Mouse (Mus musculus) E14TG2a.4 (cell line): ENCODE results near the gene Ldlrap1.

Experiments
- H3K27me3 ChIP-seq: 2 replicates; pipeline ENCODE4 v1.6.1; 2014; ENCODE audit warnings: low read length, control low read depth; ENCODE audit not compliant: insufficient read depth
- H3K36me3 ChIP-seq: 2 replicates; pipeline ENCODE4 v1.6.1; 2014; ENCODE audit warnings: low read length, control low read depth; ENCODE audit not compliant: insufficient read depth
- H3K4me1 ChIP-seq: replicated peaks from 2 replicates; pipeline ENCODE4 v1.6.1; 2014; ENCODE audit warnings: low read depth, low read length, control low read depth
- H3K4me3 ChIP-seq: replicated peaks from 2 replicates; pipeline ENCODE4 v1.5.1; 2014; ENCODE audit warnings: mild to moderate bottlenecking, low read length
- H3K9me3 ChIP-seq: 2 replicates; pipeline ENCODE4 v1.6.1; 2014; ENCODE audit warnings: low read length, control low read depth
- CTCF ChIP-seq: conservative IDR thresholded peaks from 2 replicates; pipeline ENCODE4 v1.5.1; 2014; ENCODE audit warnings: low read length
- NANOG ChIP-seq: IDR thresholded peaks from 2 replicates; pipeline ENCODE4 v1.6.1; 2014; ENCODE audit warnings: borderline replicate concordance, low read length, mixed read lengths
- POU5F1 ChIP-seq: IDR thresholded peaks from 2 replicates; pipeline ENCODE4 v1.6.1; 2014; ENCODE audit warnings: low read length, borderline replicate concordance

The Ldlrap1 gene

DNA sequence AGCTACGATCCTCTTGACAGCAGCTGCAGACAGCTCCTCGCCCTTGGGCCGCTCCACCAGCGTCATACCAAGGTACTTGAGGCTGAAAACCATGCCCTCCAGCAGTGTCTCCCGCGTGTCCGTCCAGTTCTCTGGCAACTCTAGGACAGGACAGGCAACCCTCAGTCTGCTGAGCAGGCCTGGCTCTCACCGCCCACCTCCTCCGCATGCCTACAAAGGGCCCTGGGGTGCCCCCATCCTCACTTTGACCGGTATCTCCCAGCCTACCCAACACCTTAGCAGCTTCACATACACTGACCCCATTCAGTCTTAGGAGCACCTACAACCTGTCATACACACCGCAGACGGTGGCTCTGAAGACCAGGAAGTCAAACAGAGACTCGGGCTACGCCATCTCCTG is 8.9 kb downstream of the Ldlrap1 start:
- Histone ChIP-seq H3K27me3 (0 out of 2 replicates have a peak, but pooled peaks cover 1% of the 10 kb centered on the region), H3K4me1 (peaks cover 89% of the 10 kb centered on the region), H3K4me3 (no peak overlapping the region), H3K9me3 (no peaks in the 10 kb centered on the region), H3K36me3 (peaks cover 22% of the 10 kb centered on the region)
- TF ChIP-seq NANOG (no peak), CTCF (no peak), POU5F1 (no peak)

DNA sequence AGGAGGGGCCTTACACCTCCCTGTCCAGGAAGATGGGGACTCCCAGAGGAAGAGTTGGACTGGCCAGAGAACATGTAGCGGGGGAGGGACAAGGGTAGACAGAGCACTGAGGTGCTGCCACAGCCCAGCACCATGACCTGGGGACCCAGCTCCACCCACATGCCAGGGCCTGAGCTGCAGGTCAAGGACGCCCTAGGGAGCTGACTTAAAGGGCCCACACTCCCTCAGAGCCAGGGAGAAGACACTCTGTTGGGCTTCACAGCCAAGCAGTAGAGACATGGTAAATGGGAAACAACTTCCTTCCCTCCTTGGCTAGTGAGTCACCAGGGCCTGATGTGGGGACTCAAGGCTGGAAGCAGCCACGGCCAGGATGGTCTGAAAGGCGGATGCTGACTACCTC is 9.5 kb downstream of the Ldlrap1 start:
- Histone ChIP-seq H3K36me3 (peaks cover 27% of the 10 kb centered on the region), H3K4me3 (no peak overlapping the region), H3K27me3 (no peaks in the 10 kb centered on the region), H3K9me3 (no peaks in the 10 kb centered on the region), H3K4me1 (peaks cover 94% of the 10 kb centered on the region)
- TF ChIP-seq NANOG (no peak), POU5F1 (no peak), CTCF (no peak)

DNA sequence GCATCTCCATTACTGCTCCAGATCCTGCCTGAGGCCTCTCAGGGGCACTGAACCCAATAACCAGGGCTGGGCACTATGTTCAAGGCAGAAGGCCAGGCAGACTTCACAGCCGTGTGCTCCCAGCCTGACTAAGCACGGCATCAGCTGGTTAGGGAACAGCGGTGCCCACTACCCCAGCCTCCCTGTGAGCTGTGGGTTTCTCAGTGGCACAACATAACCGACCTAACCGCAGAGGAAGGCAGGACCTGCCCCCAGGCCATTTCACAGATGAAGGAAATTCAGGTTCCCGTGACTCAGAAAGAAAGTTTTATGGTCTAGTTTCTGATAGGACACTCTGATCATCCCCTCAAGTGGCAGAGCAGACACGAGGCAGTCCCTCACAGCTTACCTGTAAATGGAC is 10.9 kb downstream of the Ldlrap1 start:
- Histone ChIP-seq H3K36me3 (peaks cover 41% of the 10 kb centered on the region), H3K4me1 (peaks cover 97% of the 10 kb centered on the region), H3K4me3 (0 out of 2 replicates have a peak overlapping the region, but pooled peaks have one; percentile 10), H3K27me3 (no peaks in the 10 kb centered on the region), H3K9me3 (no peaks in the 10 kb centered on the region)
- TF ChIP-seq POU5F1 (no peak), NANOG (no peak), CTCF (no peak)

DNA sequence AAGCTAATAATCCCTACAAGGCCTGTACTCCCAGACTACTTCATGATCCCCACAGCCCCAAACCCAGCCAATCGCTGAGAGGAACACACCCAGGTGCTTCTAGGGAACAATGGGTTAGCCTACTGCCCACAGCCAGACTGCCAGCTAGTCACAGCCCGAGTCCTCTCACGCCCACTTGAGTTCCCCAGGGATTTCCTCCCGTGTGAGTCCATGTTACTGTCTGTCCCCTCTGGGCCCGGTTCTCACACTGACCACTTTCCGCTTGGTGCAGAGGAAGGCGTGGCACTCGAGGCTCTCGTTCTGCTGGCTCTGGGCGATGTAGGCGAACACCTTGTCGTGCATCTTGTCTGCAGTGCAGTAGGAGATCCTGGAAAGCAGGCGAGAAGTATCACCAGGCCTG is 12.9 kb downstream of the Ldlrap1 start:
- Histone ChIP-seq H3K36me3 (peaks cover 45% of the 10 kb centered on the region), H3K27me3 (no peaks in the 10 kb centered on the region), H3K4me1 (peaks cover 95% of the 10 kb centered on the region), H3K9me3 (no peaks in the 10 kb centered on the region), H3K4me3 (peak overlapping the region; percentile 7; the same call in 1 of the 2 replicates)
- TF ChIP-seq CTCF (no peak), NANOG (no peak), POU5F1 (no peak)

DNA sequence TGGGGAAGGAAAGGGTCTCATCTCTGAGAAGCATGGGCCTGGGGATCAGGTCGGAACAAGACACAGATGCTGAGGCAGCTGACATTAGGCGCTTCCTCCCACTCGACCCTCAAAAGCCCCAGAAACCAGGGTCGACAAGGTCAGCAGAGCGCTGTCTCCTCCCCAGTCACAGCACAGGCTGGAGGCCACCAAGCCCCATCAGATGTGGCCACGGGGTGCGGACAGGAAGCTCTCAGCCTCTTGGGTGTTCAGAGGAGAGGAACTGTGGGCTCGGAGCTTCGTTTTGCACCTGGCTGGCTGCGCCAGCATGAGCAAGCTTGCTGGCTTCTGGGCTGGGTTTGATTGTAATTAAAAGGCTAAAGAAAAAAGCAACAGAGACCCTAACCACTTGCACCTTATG is 13.5 kb downstream of the Ldlrap1 start:
- Histone ChIP-seq H3K4me1 (peaks cover 95% of the 10 kb centered on the region), H3K9me3 (no peaks in the 10 kb centered on the region), H3K4me3 (no peak overlapping the region; the same call in 1 of the 2 replicates), H3K36me3 (peaks cover 45% of the 10 kb centered on the region), H3K27me3 (no peaks in the 10 kb centered on the region)
- TF ChIP-seq NANOG (no peak), CTCF (no peak), POU5F1 (no peak)

DNA sequence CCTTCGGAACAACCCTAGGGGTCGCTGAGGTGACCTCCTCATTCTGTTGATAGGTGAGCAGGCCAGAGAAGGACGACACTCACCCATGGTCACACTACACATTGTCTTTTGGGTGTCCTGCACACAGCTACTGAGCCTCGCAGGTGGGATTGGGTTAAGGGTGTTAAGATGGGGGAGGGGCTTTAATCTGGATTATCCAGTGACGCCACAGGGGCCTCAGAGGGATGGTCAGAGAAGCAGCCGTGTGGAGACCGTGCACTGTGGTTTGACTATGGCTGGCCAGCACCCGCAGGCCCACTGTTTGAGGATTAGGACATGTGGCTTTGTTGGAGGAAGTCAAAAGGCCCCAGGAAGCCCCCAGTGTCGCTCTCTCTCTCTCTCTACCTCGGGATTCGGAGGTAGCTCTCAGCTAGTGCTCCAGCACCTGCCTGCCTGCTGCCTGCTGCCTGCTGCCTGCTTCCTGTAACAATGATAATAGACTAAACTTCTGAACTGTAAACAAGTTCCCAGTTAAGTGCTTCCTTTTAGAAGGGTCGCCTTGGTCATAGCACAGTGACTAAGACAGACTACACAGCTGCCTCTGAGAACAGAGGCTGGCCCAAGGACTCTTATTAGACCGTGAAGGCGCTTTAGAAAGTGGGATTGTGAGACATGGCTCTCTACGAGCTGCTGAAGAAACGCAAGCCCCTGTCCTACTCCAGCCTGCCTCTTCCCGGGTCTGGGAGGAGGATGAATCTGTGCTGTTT is 14.1 kb downstream of the Ldlrap1 start:
- TF ChIP-seq CTCF: no peak
- TF ChIP-seq NANOG: no peak
- TF ChIP-seq POU5F1: no peak
- no peak overlapping the region for H3K4me3 ChIP-seq

DNA sequence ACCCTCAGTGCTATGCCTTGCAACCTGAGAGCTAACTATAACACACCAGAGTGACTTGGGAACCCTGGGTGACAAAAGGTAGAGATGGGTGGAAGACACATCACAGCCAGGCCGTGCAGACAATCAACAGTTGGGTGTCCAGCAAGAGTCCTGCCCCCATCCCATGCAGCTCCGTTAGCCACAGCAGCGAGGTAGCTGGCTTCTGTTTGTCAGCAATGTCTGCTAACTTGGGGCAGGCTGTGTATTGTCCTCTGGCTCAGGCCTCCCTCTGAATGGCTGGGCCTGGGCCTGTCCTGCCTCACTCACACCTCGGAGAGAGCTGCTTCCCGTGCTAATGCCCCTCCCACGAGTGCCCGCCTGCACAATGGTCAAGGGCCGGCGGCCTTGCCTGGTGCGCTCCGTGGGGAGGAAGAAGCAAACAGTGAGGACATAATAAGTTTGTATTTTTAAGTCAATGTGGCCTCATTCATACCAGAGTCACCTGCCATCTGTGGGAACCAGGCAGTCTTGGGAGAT is 14.9 kb downstream of the Ldlrap1 start:
- H3K9me3 ChIP-seq: no peaks in the 10 kb centered on the region
- H3K27me3 ChIP-seq: no peaks in the 10 kb centered on the region
- peaks cover 58% of the 10 kb centered on the region for H3K36me3 ChIP-seq
- H3K4me3 ChIP-seq: no peak overlapping the region
- no peak for TF ChIP-seq CTCF
- no peak for TF ChIP-seq POU5F1
- no peak for TF ChIP-seq NANOG
- peaks cover 88% of the 10 kb centered on the region for H3K4me1 ChIP-seq

More for the DNA sequence above, 14.1 kb downstream of the Ldlrap1 start:
- Histone ChIP-seq H3K36me3 (peaks cover 50% of the 10 kb centered on the region), H3K27me3 (no peaks in the 10 kb centered on the region), H3K4me1 (peaks cover 95% of the 10 kb centered on the region), H3K9me3 (no peaks in the 10 kb centered on the region)

DNA sequence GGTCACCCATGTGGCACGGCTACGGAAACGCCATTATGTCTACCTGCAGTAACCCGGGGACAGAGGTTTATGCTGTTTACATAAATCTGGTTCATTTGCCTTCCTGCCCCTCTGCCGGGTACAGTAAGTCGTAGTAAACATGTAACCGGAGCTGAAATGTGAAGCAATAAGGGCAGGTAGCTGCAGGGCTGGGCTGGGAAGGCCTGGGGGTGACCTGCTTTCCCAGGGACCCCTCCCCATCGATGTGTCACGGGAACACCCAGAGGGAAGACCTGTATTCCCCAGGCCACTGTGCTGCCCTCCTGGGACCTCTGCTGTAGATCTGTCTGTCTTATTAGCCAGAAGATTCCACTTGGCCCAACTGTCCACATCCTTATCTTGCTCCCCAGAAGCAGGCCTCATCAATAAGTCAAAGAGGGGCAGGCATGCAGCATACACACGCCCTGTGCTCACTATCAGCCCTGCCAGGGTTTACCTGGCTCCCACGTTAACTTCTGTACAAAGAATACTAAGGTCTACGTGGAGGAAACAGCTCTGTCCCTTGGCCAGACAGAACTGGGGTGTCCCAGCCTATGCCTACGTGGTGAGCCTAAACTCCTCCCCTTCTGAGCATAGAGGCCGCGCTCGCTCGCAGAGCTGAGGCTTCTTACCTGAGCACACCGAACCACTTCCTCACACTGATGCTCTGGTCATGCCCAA is 16.0 kb downstream of the Ldlrap1 start:
- no peak for TF ChIP-seq CTCF
- no peak for TF ChIP-seq POU5F1
- TF ChIP-seq NANOG: no peak

More for the DNA sequence above, 16.0 kb downstream of the Ldlrap1 start:
- H3K4me1 ChIP-seq: peaks cover 79% of the 10 kb centered on the region
- no peaks in the 10 kb centered on the region for H3K27me3 ChIP-seq
- no peaks in the 10 kb centered on the region for H3K9me3 ChIP-seq
- no peak overlapping the region for H3K4me3 ChIP-seq
- H3K36me3 ChIP-seq: peaks cover 66% of the 10 kb centered on the region
